Mouse (Mus musculus): ENCODE results near the gene Adamts3. TPM values are rescaled to one million over a fixed set of nuclear protein-coding genes. Genes with fewer than 3 reads are reported as not detected.

Gene Adamts3
- total and polyA plus RNA-seq, 3 experiments, result 11.4 to 15.7 TPM; not detected in 1

GRCm38 (mm10) chr5:89882091-89882734 is 921 bp downstream of the Adamts3 start:
- Histone ChIP-seq H3K9ac (ENCODE audit: control insufficient read depth, low read depth, low read length, poor library complexity, severe bottlenecking) (peak overlapping the region; percentile 99), H3K79me2 (ENCODE audit: control insufficient read depth, insufficient read depth, low read length, poor library complexity) (peaks cover 14% of the 10 kb centered on the region)

GRCm38 (mm10) chr5:89881425-89881824 is 1.7 kb downstream of the Adamts3 start:
- DNase-seq (ENCODE audit: low read depth, low spot score), result peak; percentile 59
- Histone ChIP-seq H3K27ac (ENCODE audit: control insufficient read depth, low read depth, low read length) (peak overlapping the region; percentile 82), H3K27me3 (ENCODE audit: control insufficient read depth in 1 of 2, insufficient read depth in 2 of 2, low read length in 2 of 2) (no peaks in the 10 kb centered on the region), H3K4me3 (ENCODE audit: control insufficient read depth in 1 of 2, insufficient read depth in 1 of 2, low read depth in 2 of 2, low read length in 2 of 2) (peak overlapping the region; percentile 74 to 93), H3K9me3 (replicated peaks; ENCODE audit: insufficient read depth, low read length) (no peaks in the 10 kb centered on the region), H3K9ac (ENCODE audit: control insufficient read depth, low read depth, low read length, poor library complexity, severe bottlenecking) (peak overlapping the region; percentile 99), H3K79me2 (ENCODE audit: control insufficient read depth, insufficient read depth, low read length, poor library complexity) (peaks cover 14% of the 10 kb centered on the region), H3K4me1 (ENCODE audit: control insufficient read depth in 1 of 2, insufficient read depth in 2 of 2, low read length in 2 of 2) (peaks cover 5 to 9% of the 10 kb centered on the region in 2 experiments), H3K36me3 (ENCODE audit: control insufficient read depth in 1 of 2, insufficient read depth in 2 of 2, low read length in 2 of 2) (peaks cover 4 to 19% of the 10 kb centered on the region in 2 experiments; a peak in 3 of 4 replicates)
- TF ChIP-seq MEF2A (IDR thresholded peaks at IDR 0.05; ENCODE audit: extremely low read depth, insufficient replicate concordance, low read depth, low read length, poor library complexity, severe bottlenecking) (no peak), UBTF (IDR thresholded peaks at IDR 0.05; ENCODE audit: borderline replicate concordance, insufficient read depth, low read depth, low read length) (no peak), NELFE (IDR thresholded peaks at IDR 0.05; ENCODE audit: low read depth, low read length) (no peak), MAX (IDR thresholded peaks at IDR 0.05; ENCODE audit: low read length) (no peak), GABPA (IDR thresholded peaks at IDR 0.05; ENCODE audit: low read depth, low read length) (no peak), TBP (IDR thresholded peaks at IDR 0.05; ENCODE audit: low read depth, low read length) (peak; percentile 81; the same call in 1 of the 2 replicates), MXI1 (IDR thresholded peaks at IDR 0.05; ENCODE audit: low read depth, low read length) (no peak), BHLHE40 (IDR thresholded peaks at IDR 0.05; ENCODE audit: borderline replicate concordance, low read depth, low read length) (no peak), GATA1 (IDR thresholded peaks at IDR 0.05; ENCODE audit: low read depth, low read length) (peak; percentile 67), POLR2A (IDR thresholded peaks at IDR 0.05; ENCODE audit: control insufficient read depth in 1 of 2, insufficient read depth in 1 of 2, low read depth in 1 of 2, low read length in 2 of 2, poor library complexity in 1 of 2) (no peak; a peak in 1 of 4 replicates), JUND (IDR thresholded peaks at IDR 0.05; ENCODE audit: low read depth, low read length) (no peak), USF2 (IDR thresholded peaks at IDR 0.05; ENCODE audit: borderline replicate concordance in 1 of 2, insufficient read depth in 1 of 2, low read depth in 1 of 2, low read length in 2 of 2) (no peak), SIN3A (IDR thresholded peaks at IDR 0.05; ENCODE audit: low read length) (no peak), ELF1 (IDR thresholded peaks at IDR 0.05; ENCODE audit: low read depth, low read length) (no peak), CHD2 (IDR thresholded peaks at IDR 0.05; ENCODE audit: low read length) (no peak), HCFC1 (IDR thresholded peaks at IDR 0.05; ENCODE audit: low read depth, low read length) (no peak)

More at GRCm38 (mm10) chr5:89882091-89882734, 921 bp downstream of the Adamts3 start:
- no peaks in the 10 kb centered on the region for H3K9me3 ChIP-seq (replicated peaks; ENCODE audit: insufficient read depth, low read length)
- H3K27me3 ChIP-seq (ENCODE audit: control insufficient read depth in 1 of 2, insufficient read depth in 2 of 2, low read length in 2 of 2), result no peaks in the 10 kb centered on the region
- DNase-seq (ENCODE audit: low read depth, low spot score), result peak; percentile 91
- H3K4me3 ChIP-seq (ENCODE audit: control insufficient read depth in 1 of 2, insufficient read depth in 1 of 2, low read depth in 2 of 2, low read length in 2 of 2), result peak overlapping the region; percentile 74 to 93
- no peak for TF ChIP-seq BHLHE40 (IDR thresholded peaks at IDR 0.05; ENCODE audit: borderline replicate concordance, low read depth, low read length)
- TF ChIP-seq MEF2A (IDR thresholded peaks at IDR 0.05; ENCODE audit: extremely low read depth, insufficient replicate concordance, low read depth, low read length, poor library complexity, severe bottlenecking), result no peak
- peak; percentile 69; the same call in 1 of the 2 replicates for TF ChIP-seq MYC (IDR thresholded peaks at IDR 0.05; ENCODE audit: low read depth, low read length)
- peak; percentile 83 for TF ChIP-seq CHD2 (IDR thresholded peaks at IDR 0.05; ENCODE audit: low read length)
- TF ChIP-seq TCF12 (IDR thresholded peaks at IDR 0.05; ENCODE audit: low read depth, low read length), result peak; percentile 50; the same call in 1 of the 2 replicates
- TF ChIP-seq TBP (IDR thresholded peaks at IDR 0.05; ENCODE audit: low read depth, low read length), result peak; percentile 70
- TF ChIP-seq ETS1 (IDR thresholded peaks at IDR 0.05; ENCODE audit: low read depth, low read length), result peak; percentile 77
- TF ChIP-seq CTCF (IDR thresholded peaks at IDR 0.05 in 2 of 3, conservative IDR thresholded peaks at IDR 0.05 in 1 of 3; ENCODE audit: control insufficient read depth in 1 of 3, insufficient read depth in 1 of 3, low read depth in 2 of 3, low read length in 3 of 3, poor library complexity in 1 of 3, severe bottlenecking in 1 of 3), result no peak
- TF ChIP-seq MAZ (IDR thresholded peaks at IDR 0.05; ENCODE audit: low read depth, low read length), result peak; percentile 77
- peak; percentile 63 for TF ChIP-seq USF1 (IDR thresholded peaks at IDR 0.05; ENCODE audit: low read depth, low read length)
- TF ChIP-seq GATA1 (IDR thresholded peaks at IDR 0.05; ENCODE audit: low read depth, low read length), result no peak
- no peak; the same call in 1 of the 2 replicates for TF ChIP-seq CHD1 (IDR thresholded peaks at IDR 0.05; ENCODE audit: low read depth, low read length)
- TF ChIP-seq UBTF (IDR thresholded peaks at IDR 0.05; ENCODE audit: borderline replicate concordance, insufficient read depth, low read depth, low read length), result no peak
- TF ChIP-seq NELFE (IDR thresholded peaks at IDR 0.05; ENCODE audit: low read depth, low read length), result peak; percentile 67; the same call in 1 of the 2 replicates
- TF ChIP-seq NRF1 (IDR thresholded peaks at IDR 0.05; ENCODE audit: insufficient read depth, low read depth, low read length, poor library complexity, severe bottlenecking), result no peak
- peak; percentile 56; the same call in 1 of the 2 replicates for TF ChIP-seq POLR2AphosphoS2 (IDR thresholded peaks at IDR 0.05; ENCODE audit: low read length)
- TF ChIP-seq MXI1 (IDR thresholded peaks at IDR 0.05; ENCODE audit: low read depth, low read length), result peak; percentile 99
- no peak for TF ChIP-seq USF2 (IDR thresholded peaks at IDR 0.05; ENCODE audit: borderline replicate concordance in 1 of 2, insufficient read depth in 1 of 2, low read depth in 1 of 2, low read length in 2 of 2)
- no peak for TF ChIP-seq KAT2A (conservative IDR thresholded peaks at IDR 0.05; ENCODE audit: low read depth, low read length)
- peak; percentile 7 to 83; a peak in 3 of 4 replicates for TF ChIP-seq EP300 (IDR thresholded peaks at IDR 0.05; ENCODE audit: low read depth in 1 of 2, low read length in 2 of 2)
- TF ChIP-seq MAFK (IDR thresholded peaks at IDR 0.05; ENCODE audit: borderline replicate concordance, low read depth, low read length), result no peak
- no peak for TF ChIP-seq GABPA (IDR thresholded peaks at IDR 0.05; ENCODE audit: low read depth, low read length)
- TF ChIP-seq MYB (IDR thresholded peaks at IDR 0.05; ENCODE audit: low read depth, low read length), result peak; percentile 76
- no peak for TF ChIP-seq ZKSCAN1 (IDR thresholded peaks at IDR 0.05; ENCODE audit: low read depth, low read length)
- peak; percentile 70; the same call in 1 of the 2 replicates for TF ChIP-seq E2F4 (IDR thresholded peaks at IDR 0.05; ENCODE audit: borderline replicate concordance, low read depth, low read length)
- TF ChIP-seq RCOR1 (IDR thresholded peaks at IDR 0.05; ENCODE audit: low read depth, low read length), result peak; percentile 23; the same call in 1 of the 2 replicates
- TF ChIP-seq TAL1 (IDR thresholded peaks at IDR 0.05; ENCODE audit: low read length), result no peak
- TF ChIP-seq RAD21 (IDR thresholded peaks at IDR 0.05; ENCODE audit: low read depth, low read length), result no peak
- TF ChIP-seq ELF1 (IDR thresholded peaks at IDR 0.05; ENCODE audit: low read depth, low read length), result no peak
- peak; percentile 54 to 75 for TF ChIP-seq POLR2A (IDR thresholded peaks at IDR 0.05; ENCODE audit: control insufficient read depth in 1 of 2, insufficient read depth in 1 of 2, low read depth in 1 of 2, low read length in 2 of 2, poor library complexity in 1 of 2)
- peak; percentile 93 for TF ChIP-seq MAX (IDR thresholded peaks at IDR 0.05; ENCODE audit: low read length)
- peak; percentile 58; the same call in 1 of the 2 replicates for TF ChIP-seq HCFC1 (IDR thresholded peaks at IDR 0.05; ENCODE audit: low read depth, low read length)
- no peak for TF ChIP-seq ZC3H11A (IDR thresholded peaks at IDR 0.05; ENCODE audit: low read depth, low read length)
- no peak for TF ChIP-seq POLR2AphosphoS5 (IDR thresholded peaks at IDR 0.05; ENCODE audit: borderline replicate concordance, low read depth, low read length)
- peak; percentile 87 for TF ChIP-seq SIN3A (IDR thresholded peaks at IDR 0.05; ENCODE audit: low read length)
- peaks cover 4 to 19% of the 10 kb centered on the region in 2 experiments; a peak in 3 of 4 replicates for H3K36me3 ChIP-seq (ENCODE audit: control insufficient read depth in 1 of 2, insufficient read depth in 2 of 2, low read length in 2 of 2)
- H3K27ac ChIP-seq (ENCODE audit: control insufficient read depth, low read depth, low read length), result peak overlapping the region; percentile 97
- peaks cover 5 to 9% of the 10 kb centered on the region in 2 experiments for H3K4me1 ChIP-seq (ENCODE audit: control insufficient read depth in 1 of 2, insufficient read depth in 2 of 2, low read length in 2 of 2)

Data from MEL (cell line).